Mouse (Mus musculus) liver, postnatal 0 days (tissue): ENCODE data around the gene 4931422A03Rik.

ENCODE experiments used
- CTCF ChIP-seq: sonication (generic); IDR thresholded peaks from 2 replicates; pipeline ENCODE4 v1.5.1; 2016; ENCODE audit warnings: antibody characterized with exemption, low read depth
- EP300 ChIP-seq: IDR thresholded peaks from 2 replicates; pipeline ENCODE4 v1.6.1; 2016; ENCODE audit warnings: antibody characterized with exemption, low read depth, mild to moderate bottlenecking

DNA sequence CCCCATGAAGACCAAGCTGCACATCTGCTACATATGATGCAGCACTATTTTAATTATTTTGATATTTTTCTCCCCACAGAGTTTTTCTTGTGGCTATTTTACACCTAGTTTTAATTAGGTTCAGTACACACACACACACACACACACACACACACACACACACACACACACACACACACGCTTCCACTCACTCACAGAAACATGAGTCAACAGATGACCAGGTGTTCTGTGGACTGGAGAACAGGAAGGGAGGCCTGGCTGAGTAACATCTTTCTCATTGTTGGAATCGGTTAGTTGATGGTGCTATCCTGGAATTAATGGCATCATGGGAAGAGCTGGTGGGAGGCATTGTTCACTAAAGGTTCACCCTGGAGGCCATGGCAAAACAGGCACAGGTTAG is 90.5 kb downstream of the 4931422A03Rik start:
- TF ChIP-seq EP300 (no peak), CTCF (no peak)
